Mouse (Mus musculus): ENCODE data around the gene Dab1. TPM values are rescaled to one million over a fixed set of nuclear protein-coding genes. Genes with fewer than 3 reads are reported as not detected.

Gene Dab1
- total and polyA plus RNA-seq, 2 experiments from 2014 or later, result 47.9 to 109 TPM

- ATAC-seq (ENCODE audit: low FRiP score), result no peak
- no peak overlapping the region for H3K4me3 ChIP-seq (ENCODE audit: low read depth, low read length)
- no peak overlapping the region for H3K9ac ChIP-seq (replicated peaks; ENCODE audit: low read length, poor library complexity, severe bottlenecking)
- H3K36me3 ChIP-seq (ENCODE audit: insufficient read depth, low read length), result no peaks in the 10 kb centered on the region
- H3K9me3 ChIP-seq (ENCODE audit: low read length), result no peaks in the 10 kb centered on the region
- TF ChIP-seq CTCF (IDR thresholded peaks at IDR 0.05), result no peak
- DNase-seq (ENCODE audit: low spot score), result no peak
- H3K27ac ChIP-seq (ENCODE audit: low read depth, low read length), result no peak overlapping the region
- H3K4me1 ChIP-seq (ENCODE audit: insufficient read depth, low read length), result 0 out of 2 replicates have a peak, but pooled peaks cover 3% of the 10 kb centered on the region
- H3K4me2 ChIP-seq (ENCODE audit: low read depth, low read length, poor library complexity, severe bottlenecking), result no peak overlapping the region
- no peaks in the 10 kb centered on the region for H3K27me3 ChIP-seq (ENCODE audit: insufficient read depth, low read length)
- WGBS, result 89% methylated on average over 12 of the region's 12 CpGs
Measured at GRCm38 (mm10) chr4:104461106-104462011, 842.2 kb downstream of the Dab1 start.

GRCm38 (mm10) chr4:104462932-104463780, 844.0 kb downstream of the Dab1 start:
- Histone ChIP-seq H3K4me3 (ENCODE audit: low read depth, low read length) (no peak overlapping the region), H3K9me3 (ENCODE audit: low read length) (no peaks in the 10 kb centered on the region), H3K9ac (replicated peaks; ENCODE audit: low read length, poor library complexity, severe bottlenecking) (no peak overlapping the region), H3K36me3 (ENCODE audit: insufficient read depth, low read length) (no peaks in the 10 kb centered on the region), H3K27me3 (ENCODE audit: insufficient read depth, low read length) (no peaks in the 10 kb centered on the region), H3K4me2 (ENCODE audit: low read depth, low read length, poor library complexity, severe bottlenecking) (no peak overlapping the region), H3K27ac (ENCODE audit: low read depth, low read length) (no peak overlapping the region), H3K4me1 (ENCODE audit: insufficient read depth, low read length) (0 out of 2 replicates have a peak, but pooled peaks cover 3% of the 10 kb centered on the region)
- no peak for TF ChIP-seq CTCF (IDR thresholded peaks at IDR 0.05)
- no peak for DNase-seq (ENCODE audit: low spot score)
- no peak for ATAC-seq (ENCODE audit: low FRiP score)
- WGBS, result 90% methylated on average over 11 of the region's 11 CpGs

- TF ChIP-seq CTCF (IDR thresholded peaks at IDR 0.05), result no peak
- no peaks in the 10 kb centered on the region for H3K27me3 ChIP-seq (ENCODE audit: insufficient read depth, low read length)
- H3K9me3 ChIP-seq (ENCODE audit: low read length), result no peaks in the 10 kb centered on the region
- H3K4me3 ChIP-seq (ENCODE audit: low read depth, low read length), result no peak overlapping the region
- ATAC-seq (ENCODE audit: low FRiP score), result no peak
- H3K27ac ChIP-seq (ENCODE audit: low read depth, low read length), result no peak overlapping the region
- H3K4me2 ChIP-seq (ENCODE audit: low read depth, low read length, poor library complexity, severe bottlenecking), result no peak overlapping the region
- DNase-seq (ENCODE audit: low spot score), result no peak
- H3K4me1 ChIP-seq (ENCODE audit: insufficient read depth, low read length), result 0 out of 2 replicates have a peak, but pooled peaks cover 3% of the 10 kb centered on the region
- WGBS, result 72% methylated on average over 7 of the region's 7 CpGs
- no peaks in the 10 kb centered on the region for H3K36me3 ChIP-seq (ENCODE audit: insufficient read depth, low read length)
- H3K9ac ChIP-seq (replicated peaks; ENCODE audit: low read length, poor library complexity, severe bottlenecking), result no peak overlapping the region
Measured at GRCm38 (mm10) chr4:104463781-104464170, 844.6 kb downstream of the Dab1 start.

DNA sequence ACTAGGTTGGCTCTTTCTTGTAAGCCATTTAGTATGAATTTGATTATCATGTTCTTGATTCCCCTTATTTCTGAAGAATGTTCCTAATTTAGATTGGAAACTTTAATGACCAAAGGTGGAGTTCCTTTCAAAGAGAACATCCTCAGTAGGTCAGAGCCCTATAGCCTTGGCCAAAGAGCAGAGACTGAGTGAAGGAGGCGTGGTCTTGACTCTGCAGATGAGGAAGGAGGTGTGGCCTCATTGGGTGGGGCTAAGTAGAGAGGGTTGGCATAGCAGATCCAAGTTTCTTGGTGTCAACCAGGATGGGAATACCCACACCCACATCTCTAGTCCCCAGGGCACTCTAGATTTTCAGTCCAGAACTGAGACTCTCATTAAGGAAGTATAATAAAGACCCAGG, 846.4 kb downstream of the Dab1 start:
- Histone ChIP-seq H3K27me3 (ENCODE audit: insufficient read depth, low read length) (no peaks in the 10 kb centered on the region), H3K36me3 (ENCODE audit: insufficient read depth, low read length) (no peaks in the 10 kb centered on the region), H3K4me2 (ENCODE audit: low read depth, low read length, poor library complexity, severe bottlenecking) (no peak overlapping the region), H3K9me3 (ENCODE audit: low read length) (no peaks in the 10 kb centered on the region), H3K9ac (replicated peaks; ENCODE audit: low read length, poor library complexity, severe bottlenecking) (no peak overlapping the region), H3K27ac (ENCODE audit: low read depth, low read length) (no peak overlapping the region; the same call in 1 of the 2 replicates), H3K4me3 (ENCODE audit: low read depth, low read length) (no peak overlapping the region), H3K4me1 (ENCODE audit: insufficient read depth, low read length) (0 out of 2 replicates have a peak, but pooled peaks cover 3% of the 10 kb centered on the region)
- TF ChIP-seq CTCF (IDR thresholded peaks at IDR 0.05), result no peak
- DNase-seq (ENCODE audit: low spot score), result no peak
- WGBS, result 90% methylated on average over 1 of the region's 1 CpGs
- no peak for ATAC-seq (ENCODE audit: low FRiP score)

DNA sequence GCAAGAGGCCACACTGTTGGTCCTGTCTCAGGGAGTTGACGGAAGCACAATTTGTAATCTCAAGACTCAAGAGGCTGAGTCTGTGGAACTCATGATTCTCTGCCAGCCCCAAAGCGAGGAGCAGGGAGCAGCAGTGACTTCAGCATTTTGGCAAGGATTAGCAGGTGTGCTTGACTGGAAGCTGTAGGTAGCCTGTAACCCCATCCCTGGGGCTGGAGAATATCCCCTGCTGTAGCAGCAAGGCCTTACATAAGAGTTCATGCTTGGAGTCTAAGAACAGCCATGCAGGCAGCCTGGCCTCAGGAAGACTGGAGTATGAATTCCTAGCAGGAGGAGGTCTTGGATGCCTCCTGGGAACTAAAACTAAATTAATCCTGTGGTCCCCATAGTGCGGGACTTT, 849.5 kb downstream of the Dab1 start:
- no peaks in the 10 kb centered on the region for H3K27me3 ChIP-seq (ENCODE audit: insufficient read depth, low read length)
- H3K27ac ChIP-seq (ENCODE audit: low read depth, low read length), result no peak overlapping the region
- ATAC-seq (ENCODE audit: low FRiP score), result no peak
- WGBS, result 78% methylated on average over 3 of the region's 3 CpGs
- H3K36me3 ChIP-seq (ENCODE audit: insufficient read depth, low read length), result no peaks in the 10 kb centered on the region
- no peak overlapping the region for H3K4me2 ChIP-seq (ENCODE audit: low read depth, low read length, poor library complexity, severe bottlenecking)
- no peak overlapping the region for H3K9ac ChIP-seq (replicated peaks; ENCODE audit: low read length, poor library complexity, severe bottlenecking)
- H3K9me3 ChIP-seq (ENCODE audit: low read length), result no peaks in the 10 kb centered on the region
- no peak for TF ChIP-seq CTCF (IDR thresholded peaks at IDR 0.05)
- DNase-seq (ENCODE audit: low spot score), result no peak
- 0 out of 2 replicates have a peak, but pooled peaks cover 2% of the 10 kb centered on the region for H3K4me1 ChIP-seq (ENCODE audit: insufficient read depth, low read length)
- no peak overlapping the region for H3K4me3 ChIP-seq (ENCODE audit: low read depth, low read length)
